Mouse (Mus musculus) lung, adult 2 months (tissue): ENCODE measurements at regions not wholly inside any gene's neighbourhood (a gene's known extent, or its start where the extent isn't known, plus 50 kb on each side); places are given as distances from the start of the nearest gene placed in this dataset.

Experiments
- CTCF ChIP-seq: fragments of 200-500 bp; IDR thresholded peaks from 2 replicates; pipeline ENCODE4 v1.5.1; 2011; ENCODE audit warnings: mild to moderate bottlenecking, low read length, control low read depth; ENCODE audit not compliant: insufficient read depth
- POLR2A ChIP-seq: fragments of 200-500 bp; IDR thresholded peaks from 2 replicates; pipeline ENCODE4 v1.6.1; 2011; ENCODE audit warnings: low read depth, mild to moderate bottlenecking, control low read depth, low read length, borderline replicate concordance; ENCODE audit errors: extremely low read depth

GRCm38 (mm10) chr4:150794878-150795277, 58.8 kb upstream of the Errfi1 start:
- TF ChIP-seq CTCF (no peak), POLR2A (no peak)
